Mouse (Mus musculus): Measurements from ENCODE around the gene Tiam1.
A peak's percentile ranks its signal among the peaks of the same experiment; 100 is the strongest.

The Tiam1 gene

DNA sequence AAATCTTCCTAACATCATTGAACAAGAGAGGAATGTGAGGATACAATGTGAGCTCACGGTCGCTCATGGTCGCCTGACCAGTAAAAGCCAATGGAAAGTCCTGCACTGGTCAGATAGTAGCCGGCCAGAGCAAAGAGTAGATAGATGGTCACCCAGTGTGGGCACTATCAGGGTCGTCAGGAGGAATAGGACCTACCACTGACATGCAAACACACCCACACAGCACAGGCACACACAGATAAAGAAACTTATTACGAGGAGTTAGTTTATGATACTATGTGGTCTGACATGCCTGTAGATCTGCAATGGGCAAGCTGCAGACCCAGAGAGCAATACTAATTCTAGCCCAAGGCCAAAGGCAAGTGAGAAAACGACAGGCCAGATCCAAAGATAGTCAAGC lies 92.5 kb downstream of the Tiam1 start:
- DNase-seq (ENCODE audit: low spot score in 2 of 2) = no peak

- no peak for DNase-seq (ENCODE audit: low spot score in 2 of 2)
Measured at GRCm38 (mm10) chr16:90047841-90048240, 95.7 kb downstream of the Tiam1 start.

- peak in 1 of 2 experiments; percentile 48 for DNase-seq (ENCODE audit: low spot score in 2 of 2)
Measured at GRCm38 (mm10) chr16:90046494-90047158, 96.9 kb downstream of the Tiam1 start.

DNA sequence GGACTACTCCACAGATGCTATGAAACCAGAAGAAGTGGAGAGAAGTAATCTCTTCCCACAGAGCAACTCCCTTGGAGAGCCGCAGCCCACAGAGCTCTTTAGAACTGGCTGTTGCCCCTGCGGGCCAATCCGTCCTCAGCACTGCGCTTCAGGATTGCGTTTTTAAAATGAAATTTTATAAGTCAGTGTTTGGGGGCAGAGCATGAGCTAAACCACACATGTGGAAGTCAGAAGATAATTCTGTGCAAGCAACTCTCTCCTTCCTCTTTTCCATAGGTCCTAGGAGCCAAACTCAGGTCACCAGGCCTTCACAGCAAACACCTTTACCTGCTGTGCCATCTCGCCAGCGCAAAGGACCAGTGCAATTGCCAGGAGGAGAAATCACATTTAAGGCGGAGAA lies 98.0 kb downstream of the Tiam1 start:
- no peak for DNase-seq (ENCODE audit: low spot score in 2 of 2)

DNA sequence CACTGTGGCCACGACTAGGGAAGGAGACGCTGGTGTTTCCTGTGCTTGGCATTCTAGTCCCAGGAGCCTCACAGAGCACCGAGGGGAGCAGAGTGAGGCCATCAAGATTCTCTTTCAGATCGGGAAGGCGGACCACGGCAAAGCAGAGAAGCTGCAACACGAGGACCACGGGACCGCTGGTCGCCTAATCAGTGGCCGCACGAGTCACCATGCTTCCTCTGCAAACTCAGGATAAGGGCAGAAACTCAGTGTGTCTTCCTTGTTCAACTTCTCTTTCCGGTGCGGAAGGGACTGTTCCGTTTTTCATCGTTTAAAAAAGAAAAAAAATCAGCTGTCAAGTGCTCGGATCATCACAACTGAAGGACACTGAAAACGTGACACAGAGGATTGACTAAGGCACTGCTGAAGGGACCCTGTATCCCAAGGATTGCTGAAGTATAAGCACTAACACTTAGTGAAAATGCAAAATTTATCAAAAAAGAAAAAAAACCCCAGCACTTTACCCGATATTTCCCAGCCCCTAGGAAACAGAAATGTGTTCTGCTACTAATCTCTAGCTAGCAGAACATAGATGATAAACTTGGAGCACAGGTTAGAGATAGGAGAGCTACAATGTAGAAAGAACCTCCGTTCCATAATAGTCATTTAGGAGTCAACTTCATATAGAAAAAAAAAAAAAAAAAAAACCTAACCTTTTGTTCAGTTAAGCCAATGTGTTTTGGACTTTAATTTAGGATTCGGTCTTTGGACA lies 99.4 kb downstream of the Tiam1 start:
- DNase-seq (ENCODE audit: low spot score in 2 of 2) = no peak

DNA sequence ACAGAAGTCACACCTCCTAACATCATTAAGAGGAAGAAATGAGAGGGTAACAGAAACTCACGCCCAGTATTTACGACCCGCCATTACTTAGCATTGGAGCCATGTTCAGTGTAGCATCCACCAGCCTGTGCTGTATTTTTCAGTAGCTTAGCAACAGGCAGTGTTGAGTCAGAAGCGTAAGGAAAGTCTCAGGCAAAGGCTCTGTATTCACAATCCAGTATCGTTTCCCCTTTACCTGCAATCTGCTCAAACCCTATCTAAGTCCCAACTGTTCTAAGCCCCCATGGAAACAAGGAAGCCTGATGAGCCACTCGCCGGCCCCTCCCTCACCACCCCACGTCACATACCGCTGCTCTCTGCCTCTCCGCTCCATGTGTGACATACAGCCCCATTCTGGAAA lies 100.7 kb downstream of the Tiam1 start:
- DNase-seq (ENCODE audit: low spot score in 2 of 2) = peak in 1 of 2 experiments; percentile 46

DNA sequence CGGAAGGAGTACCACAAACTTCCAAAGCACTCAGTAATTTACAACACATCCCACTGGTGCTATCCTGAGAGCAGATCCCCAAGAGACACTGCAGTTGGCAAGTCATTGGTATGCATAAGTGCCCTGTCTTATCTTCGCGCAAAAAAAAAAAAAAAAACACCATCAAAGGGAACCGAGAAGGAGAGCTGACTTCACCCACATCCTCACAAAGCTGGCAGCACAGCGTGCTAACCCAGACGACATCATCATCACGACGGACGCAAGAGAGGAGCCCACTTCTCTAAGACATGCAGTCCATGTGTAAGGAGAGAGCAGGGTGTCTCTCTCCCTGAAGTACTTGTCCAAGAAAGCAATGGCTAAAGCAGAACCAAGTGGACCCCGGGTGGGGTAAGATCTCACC lies 101.2 kb downstream of the Tiam1 start:
- no peak for DNase-seq (ENCODE audit: low spot score in 2 of 2)

DNA sequence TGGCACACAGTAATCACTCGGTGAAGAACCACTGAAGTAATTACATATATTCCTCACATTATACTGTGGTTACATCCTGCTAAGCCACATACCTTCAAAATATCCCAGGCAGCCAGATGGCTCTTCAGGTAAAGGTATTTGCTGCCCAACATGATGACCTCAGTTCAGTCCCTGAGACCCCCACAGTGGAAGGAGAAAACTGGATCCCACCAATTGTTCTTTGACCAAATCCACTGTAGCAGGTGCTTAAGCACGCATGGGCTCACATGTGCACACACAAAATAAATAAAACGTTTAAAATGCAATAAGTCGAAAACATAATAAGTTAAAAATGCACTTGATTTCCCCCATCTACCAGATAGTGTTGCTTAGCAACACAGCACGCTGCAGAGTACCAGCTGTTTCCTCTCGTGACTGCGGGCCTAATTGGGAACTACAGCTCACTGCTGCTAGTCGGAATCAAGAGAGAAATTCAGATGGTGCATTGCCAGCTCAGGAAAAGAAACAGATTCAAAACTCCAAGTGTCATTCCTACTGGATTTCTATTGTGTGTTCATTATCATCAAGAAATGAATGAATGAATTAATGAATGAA lies 102.7 kb downstream of the Tiam1 start:
- DNase-seq (ENCODE audit: low spot score in 2 of 2) = peak; percentile 45 to 77

- DNase-seq (ENCODE audit: low spot score in 2 of 2) = no peak
Measured at GRCm38 (mm10) chr16:90035595-90036110, 107.9 kb downstream of the Tiam1 start.

- no peak for DNase-seq (ENCODE audit: low spot score in 2 of 2)
Measured at GRCm38 (mm10) chr16:90030355-90030754, 113.2 kb downstream of the Tiam1 start.

GRCm38 (mm10) chr16:90027886-90028285 lies 115.7 kb downstream of the Tiam1 start:
- DNase-seq (ENCODE audit: low spot score in 2 of 2) = no peak

DNA sequence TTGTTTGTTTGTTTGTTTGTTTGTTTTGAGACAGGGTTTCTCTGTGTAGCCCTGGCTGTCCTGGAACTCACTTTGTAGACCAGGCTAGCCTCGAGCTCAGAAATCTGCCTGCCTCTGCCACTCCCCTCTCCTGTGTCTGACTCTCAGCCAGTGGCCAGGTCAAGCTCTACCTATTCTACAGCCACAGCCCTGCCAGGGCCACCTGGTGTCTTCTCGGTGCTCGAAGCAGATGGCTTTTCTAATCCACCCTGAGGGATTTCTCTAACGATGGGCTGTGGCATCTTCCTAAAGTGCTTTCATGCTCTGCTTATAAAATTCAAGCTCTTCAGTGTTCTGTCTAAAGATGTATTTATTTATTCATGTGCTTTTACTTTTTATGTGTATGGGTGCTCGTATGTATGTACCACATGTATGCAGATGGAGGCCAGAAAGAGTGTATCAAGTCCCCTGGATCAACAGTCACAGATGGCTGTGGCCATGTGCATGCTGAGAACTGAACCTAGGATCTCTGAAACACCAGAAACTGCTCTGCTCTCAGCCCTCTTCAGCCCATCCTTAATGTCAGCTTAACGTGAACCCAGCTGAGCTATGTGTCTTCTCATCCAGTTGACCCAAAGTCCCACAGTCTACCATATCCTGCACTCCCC lies 117.9 kb downstream of the Tiam1 start:
- DNase-seq (ENCODE audit: low spot score in 2 of 2) = no peak

DNA sequence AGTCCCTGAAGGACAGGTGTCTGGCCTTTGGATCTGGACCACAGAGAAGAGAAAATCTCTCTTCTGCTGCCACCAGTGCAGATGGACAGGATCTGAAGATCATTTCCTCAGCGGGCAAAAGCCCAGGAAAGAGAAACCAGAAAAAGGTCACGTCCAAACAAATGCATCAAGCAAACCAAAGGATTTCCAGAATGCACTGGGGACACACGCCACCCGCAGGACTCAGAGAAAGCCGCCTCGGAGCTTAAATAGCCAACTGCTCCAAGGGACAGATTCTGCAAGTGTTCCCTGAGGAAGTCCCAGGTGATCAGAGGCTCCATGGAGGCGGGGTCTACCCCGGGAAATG lies 119.9 kb downstream of the Tiam1 start:
- no peak for DNase-seq (ENCODE audit: low spot score in 2 of 2)

DNA sequence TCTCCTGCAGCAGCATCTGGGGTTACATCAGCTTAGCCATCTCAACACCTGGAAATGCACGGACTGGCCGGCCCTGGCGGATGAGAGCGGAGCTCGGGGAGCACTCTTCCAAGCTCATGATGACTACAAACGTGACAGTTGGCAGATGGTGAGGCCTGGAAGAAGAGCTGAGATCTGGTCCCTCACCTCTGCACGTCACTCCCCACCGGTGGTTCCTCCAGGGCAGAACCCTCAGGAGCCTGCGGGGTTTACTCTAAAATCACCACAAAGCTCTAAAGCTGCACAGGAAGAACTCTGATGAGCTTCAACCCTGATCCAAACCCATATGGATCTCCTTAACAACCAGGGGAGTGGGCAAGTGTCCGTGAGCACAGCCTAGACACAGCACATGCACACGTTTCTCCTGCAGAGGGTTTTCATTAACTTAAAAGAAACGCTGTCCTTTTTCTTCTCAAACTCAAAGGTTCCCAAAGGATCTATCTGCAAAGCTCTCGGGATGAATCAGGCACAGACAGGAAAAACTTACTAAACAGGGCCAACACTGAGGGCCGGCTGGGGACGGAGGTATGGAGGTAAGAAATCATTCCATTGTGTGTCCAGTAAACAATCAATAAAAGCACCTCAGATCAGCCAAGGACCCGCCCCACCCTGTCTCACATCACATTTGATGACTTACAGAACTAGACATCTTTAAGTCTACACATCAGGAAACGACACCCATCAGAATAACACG lies 120.5 kb downstream of the Tiam1 start:
- DNase-seq (ENCODE audit: low spot score in 2 of 2) = no peak

DNA sequence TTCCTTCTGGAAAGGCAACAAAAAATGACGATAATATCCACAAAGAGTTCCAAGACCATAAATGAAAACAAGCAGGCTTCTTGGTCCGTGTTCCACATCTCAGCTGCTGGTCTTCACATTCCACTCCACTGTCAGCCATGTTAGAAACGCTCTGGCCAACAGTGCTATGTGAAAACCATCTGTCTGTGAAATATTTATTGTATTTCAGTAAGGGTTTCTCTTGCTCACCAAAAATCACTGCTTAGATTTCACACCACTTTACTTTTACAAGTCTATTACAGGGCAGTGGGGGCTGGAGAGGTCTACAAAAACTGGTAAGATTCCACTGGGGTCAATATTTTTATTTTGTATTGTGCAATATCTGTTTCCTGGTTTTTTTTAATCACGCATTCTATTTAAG lies 127.5 kb downstream of the Tiam1 start:
- no peak for DNase-seq (ENCODE audit: low spot score in 2 of 2)

GRCm38 (mm10) chr16:90014596-90014995 lies 129.0 kb downstream of the Tiam1 start:
- DNase-seq (ENCODE audit: low spot score in 2 of 2) = no peak

GRCm38 (mm10) chr16:90011521-90012181 lies 131.9 kb downstream of the Tiam1 start:
- DNase-seq (ENCODE audit: low spot score in 2 of 2) = no peak

DNA sequence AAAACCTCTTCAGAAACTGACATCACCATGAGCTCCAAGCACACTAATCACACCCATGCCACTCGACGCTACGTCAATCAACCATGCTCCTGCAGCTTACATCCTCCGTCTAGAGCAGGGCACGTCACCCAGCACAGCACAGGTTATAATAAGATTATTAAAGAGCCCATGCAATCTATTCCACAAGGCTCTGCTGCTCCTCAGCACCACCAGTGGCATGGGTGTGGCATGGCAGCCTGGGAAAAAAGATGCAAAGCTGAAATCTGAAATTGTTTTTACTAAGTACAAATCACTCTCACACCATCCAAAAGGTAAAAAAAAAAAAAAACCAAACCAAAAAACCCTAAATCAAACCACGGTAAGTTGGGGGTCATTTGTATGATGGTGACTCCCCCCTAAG lies 135.1 kb downstream of the Tiam1 start:
- DNase-seq (ENCODE audit: low spot score in 2 of 2) = peak in 1 of 2 experiments; percentile 23

DNA sequence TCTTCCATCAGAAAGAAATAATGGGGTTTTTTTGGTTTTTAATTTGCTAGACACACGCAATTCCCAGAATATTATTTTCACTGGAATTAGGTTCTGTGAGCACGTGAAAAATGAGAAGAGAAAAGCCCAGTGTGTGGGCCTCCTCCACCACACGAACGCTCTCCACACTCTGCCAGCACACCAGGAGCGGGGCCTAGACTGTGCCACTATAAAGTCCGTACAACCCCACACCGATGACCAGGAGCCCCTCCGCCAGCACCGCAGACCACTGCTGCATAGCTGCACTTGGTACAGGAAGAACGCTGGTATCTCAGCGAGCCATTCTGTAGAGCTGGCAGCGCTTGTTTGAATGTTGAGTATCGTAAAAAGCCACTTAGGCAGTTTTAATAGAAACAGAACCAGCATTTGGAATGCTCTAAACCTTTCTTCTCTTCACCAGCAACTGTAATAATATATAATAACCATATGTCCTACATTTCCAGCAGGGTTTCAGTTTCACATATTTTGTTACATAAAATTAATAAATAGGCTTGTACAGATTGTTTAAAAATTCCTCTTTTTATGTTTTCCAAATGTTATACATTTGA lies 136.1 kb downstream of the Tiam1 start:
- no peak for DNase-seq (ENCODE audit: low spot score in 2 of 2)

DNA sequence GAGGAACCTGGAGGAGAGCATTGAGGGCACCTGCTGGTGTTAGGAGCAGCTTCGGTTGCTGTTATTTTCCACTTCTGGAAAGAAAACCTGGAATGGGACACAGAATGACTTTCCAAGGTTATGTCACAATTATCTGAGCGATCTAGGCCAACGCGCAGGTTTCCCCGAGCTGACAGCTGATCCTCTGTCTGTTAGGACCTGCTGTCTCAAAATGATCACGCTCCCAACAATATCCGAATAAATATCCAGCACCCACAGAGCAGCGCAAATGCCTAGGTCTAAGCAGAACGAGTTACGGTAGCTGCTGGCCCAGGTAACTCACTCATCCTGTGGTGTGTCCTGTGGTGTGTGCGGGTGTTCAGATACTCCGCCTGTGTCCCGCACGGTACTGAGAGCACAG lies 140.0 kb downstream of the Tiam1 start:
- DNase-seq (ENCODE audit: low spot score in 2 of 2) = no peak

DNA sequence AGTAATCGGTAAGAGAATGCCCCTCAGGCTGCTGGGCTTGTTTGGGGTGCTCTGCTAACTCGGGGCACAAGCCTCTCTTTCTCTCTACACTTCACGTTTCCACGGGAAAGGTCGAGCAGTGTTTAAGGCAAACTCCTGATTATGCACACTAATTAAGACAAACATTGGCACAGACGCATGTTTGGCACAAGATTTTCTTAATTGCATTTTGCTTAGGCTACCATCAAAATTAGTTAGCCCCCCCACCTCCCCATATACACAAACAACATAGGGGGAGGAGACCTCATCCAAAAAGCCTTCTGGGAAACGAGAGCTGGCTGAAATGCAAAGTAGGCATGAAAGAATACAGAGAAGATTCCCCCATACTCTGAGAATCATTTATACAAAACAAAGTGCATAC lies 148.4 kb downstream of the Tiam1 start:
- no peak for DNase-seq (ENCODE audit: low spot score in 2 of 2)

Data from left cerebral cortex, adult 9 months (tissue).